Mouse (Mus musculus): Measurements from ENCODE around the gene Ccdc28b. TPM values are rescaled to one million over a fixed set of nuclear protein-coding genes. Genes with fewer than 3 reads are reported as not detected.

The Ccdc28b gene
- polyA plus RNA-seq, 1 experiment from 2014 or later = 41.4 TPM

GRCm38 (mm10) chr4:129630944-129631343, 7.2 kb upstream of the Ccdc28b start:
- Histone ChIP-seq H3K36me3 (ENCODE audit: control insufficient read depth, insufficient read depth, low read length) (peaks cover 71% of the 10 kb centered on the region), H3K4me1 (ENCODE audit: control insufficient read depth, insufficient read depth, low read length) (no peaks in the 10 kb centered on the region), H3K4me3 (ENCODE audit: low read depth, low read length) (no peak overlapping the region), H3K4me2 (no peak overlapping the region), H3K9ac (ENCODE audit: low read depth, low read length) (no peak overlapping the region), H3K27me3 (ENCODE audit: control insufficient read depth, insufficient read depth, low read length) (no peaks in the 10 kb centered on the region), H3K27ac (ENCODE audit: low read depth, low read length) (no peak overlapping the region), H3K9me3 (replicated peaks; ENCODE audit: control insufficient read depth, low read length) (no peaks in the 10 kb centered on the region)
- ATAC-seq (replicated peaks; ENCODE audit: insufficient number of reproducible peaks, low FRiP score, low TSS enrichment) = no peak
- WGBS (ENCODE audit: insufficient replicate concordance) = 88% methylated on average over 4 of the region's 4 CpGs

DNA sequence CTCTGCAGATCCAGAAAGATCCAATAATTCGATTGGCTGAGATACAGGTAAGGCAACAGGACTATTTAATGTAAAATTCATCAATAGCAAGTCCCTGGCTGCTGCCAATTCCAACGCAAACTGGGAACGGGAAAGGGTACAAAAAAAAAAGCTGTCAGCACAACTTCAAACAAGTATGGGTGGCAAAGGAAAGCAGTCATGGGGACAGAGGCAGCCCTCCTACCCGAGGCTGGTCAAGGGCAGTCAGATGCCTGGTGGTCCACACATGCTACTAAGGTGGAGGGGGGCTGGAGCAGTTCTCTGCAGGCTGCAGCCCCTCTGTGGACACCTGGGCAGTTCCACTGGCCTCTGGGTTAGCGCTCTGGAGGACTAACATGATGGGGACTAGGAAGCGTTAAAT, 2.3 kb upstream of the Ccdc28b start:
- H3K27ac ChIP-seq (ENCODE audit: low read depth, low read length) = no peak overlapping the region
- peaks cover 22% of the 10 kb centered on the region for H3K4me1 ChIP-seq (ENCODE audit: control insufficient read depth, insufficient read depth, low read length)
- H3K9me3 ChIP-seq (replicated peaks; ENCODE audit: control insufficient read depth, low read length) = no peaks in the 10 kb centered on the region
- no peak overlapping the region for H3K4me3 ChIP-seq (ENCODE audit: low read depth, low read length)
- no peak overlapping the region for H3K9ac ChIP-seq (ENCODE audit: low read depth, low read length)
- ATAC-seq (replicated peaks; ENCODE audit: insufficient number of reproducible peaks, low FRiP score, low TSS enrichment) = no peak
- H3K36me3 ChIP-seq (ENCODE audit: control insufficient read depth, insufficient read depth, low read length) = peaks cover 34% of the 10 kb centered on the region
- H3K4me2 ChIP-seq = no peak overlapping the region
- 72% methylated on average over 6 of the region's 6 CpGs for WGBS (ENCODE audit: insufficient replicate concordance)
- H3K27me3 ChIP-seq (ENCODE audit: control insufficient read depth, insufficient read depth, low read length) = no peaks in the 10 kb centered on the region

GRCm38 (mm10) chr4:129625496-129625895, 1.7 kb upstream of the Ccdc28b start:
- peaks cover 22% of the 10 kb centered on the region for H3K4me1 ChIP-seq (ENCODE audit: control insufficient read depth, insufficient read depth, low read length)
- H3K9ac ChIP-seq (ENCODE audit: low read depth, low read length) = no peak overlapping the region; the same call in 1 of the 2 replicates
- H3K27me3 ChIP-seq (ENCODE audit: control insufficient read depth, insufficient read depth, low read length) = no peaks in the 10 kb centered on the region
- 43% methylated on average over 4 of the region's 4 CpGs for WGBS (ENCODE audit: insufficient replicate concordance)
- H3K27ac ChIP-seq (ENCODE audit: low read depth, low read length) = no peak overlapping the region
- peaks cover 29% of the 10 kb centered on the region for H3K36me3 ChIP-seq (ENCODE audit: control insufficient read depth, insufficient read depth, low read length)
- no peak overlapping the region for H3K4me3 ChIP-seq (ENCODE audit: low read depth, low read length)
- no peaks in the 10 kb centered on the region for H3K9me3 ChIP-seq (replicated peaks; ENCODE audit: control insufficient read depth, low read length)
- ATAC-seq (replicated peaks; ENCODE audit: insufficient number of reproducible peaks, low FRiP score, low TSS enrichment) = no peak
- H3K4me2 ChIP-seq = peak overlapping the region; percentile 84

DNA sequence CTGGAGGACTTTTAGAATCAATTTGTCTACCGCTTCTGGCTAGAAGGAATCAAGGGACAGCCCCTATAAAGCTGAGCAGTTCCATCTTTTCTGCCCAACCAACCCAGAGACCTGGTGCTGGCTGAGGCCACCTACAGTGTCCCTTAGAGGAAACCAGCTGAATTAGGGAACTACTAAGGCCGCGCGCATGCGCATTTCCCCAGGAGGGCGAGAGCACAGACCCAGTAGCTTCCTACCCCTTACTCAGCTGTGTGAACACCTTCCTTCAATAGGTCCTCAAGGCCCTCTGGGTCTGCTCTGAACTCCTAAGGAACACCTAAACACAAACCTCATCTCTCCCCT, 1.3 kb upstream of the Ccdc28b start:
- Histone ChIP-seq H3K27ac (ENCODE audit: low read depth, low read length) (peak overlapping the region; percentile 78), H3K9ac (ENCODE audit: low read depth, low read length) (peak overlapping the region; percentile 54), H3K4me2 (peak overlapping the region; percentile 84), H3K27me3 (ENCODE audit: control insufficient read depth, insufficient read depth, low read length) (no peaks in the 10 kb centered on the region), H3K4me3 (ENCODE audit: low read depth, low read length) (peak overlapping the region; percentile 69), H3K9me3 (replicated peaks; ENCODE audit: control insufficient read depth, low read length) (no peaks in the 10 kb centered on the region), H3K4me1 (ENCODE audit: control insufficient read depth, insufficient read depth, low read length) (peaks cover 22% of the 10 kb centered on the region), H3K36me3 (ENCODE audit: control insufficient read depth, insufficient read depth, low read length) (peaks cover 24% of the 10 kb centered on the region)
- under 1% methylated on average over 6 of the region's 6 CpGs for WGBS (ENCODE audit: insufficient replicate concordance)
- ATAC-seq (replicated peaks; ENCODE audit: insufficient number of reproducible peaks, low FRiP score, low TSS enrichment) = no peak

GRCm38 (mm10) chr4:129624281-129625028, 708 bp upstream of the Ccdc28b start:
- Histone ChIP-seq H3K36me3 (ENCODE audit: control insufficient read depth, insufficient read depth, low read length) (peaks cover 18% of the 10 kb centered on the region), H3K9ac (ENCODE audit: low read depth, low read length) (peak overlapping the region; percentile 82; the same call in 1 of the 2 replicates), H3K4me2 (peak overlapping the region; percentile 84), H3K9me3 (replicated peaks; ENCODE audit: control insufficient read depth, low read length) (no peaks in the 10 kb centered on the region), H3K27me3 (ENCODE audit: control insufficient read depth, insufficient read depth, low read length) (no peaks in the 10 kb centered on the region), H3K27ac (ENCODE audit: low read depth, low read length) (peak overlapping the region; percentile 78), H3K4me3 (ENCODE audit: low read depth, low read length) (peak overlapping the region; percentile 69), H3K4me1 (ENCODE audit: control insufficient read depth, insufficient read depth, low read length) (peaks cover 22% of the 10 kb centered on the region)
- peak; percentile 86 for ATAC-seq (replicated peaks; ENCODE audit: insufficient number of reproducible peaks, low FRiP score, low TSS enrichment)
- 1% methylated on average over 18 of the region's 18 CpGs for WGBS (ENCODE audit: insufficient replicate concordance)

DNA sequence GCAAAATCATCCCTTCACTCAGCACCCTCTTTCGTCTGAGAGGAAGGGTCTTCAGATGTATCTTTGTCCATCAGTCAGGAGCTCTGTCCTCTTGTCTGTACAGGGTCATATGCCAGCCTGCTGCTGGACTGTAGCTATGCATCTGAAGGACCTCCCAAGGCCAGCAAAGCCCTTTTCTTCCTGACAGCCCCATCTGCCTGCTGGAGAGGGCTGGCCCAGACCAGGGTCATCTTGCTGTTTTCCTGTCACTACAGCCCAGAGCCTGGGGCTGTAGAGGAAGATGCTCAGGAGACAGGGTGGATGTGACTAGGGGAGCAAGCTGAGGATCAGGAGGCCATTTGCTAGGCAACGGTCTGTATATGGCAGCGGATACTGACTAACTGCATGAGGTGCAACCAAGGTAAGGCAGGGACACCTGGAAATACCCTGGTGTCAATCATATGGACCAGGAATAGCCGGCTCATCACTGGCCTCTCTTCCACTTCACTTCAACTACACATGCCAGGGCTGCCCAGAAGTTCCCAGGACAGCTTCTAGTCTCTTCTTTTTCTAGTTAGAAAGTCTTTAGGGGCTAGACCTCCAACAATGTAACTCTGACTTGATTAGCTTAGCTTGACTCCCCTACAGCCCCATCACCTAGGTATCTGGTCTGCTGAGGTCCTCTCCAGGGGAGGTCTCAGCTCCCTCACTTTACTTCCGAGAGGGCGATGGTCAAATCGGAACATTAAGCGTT, 778 bp downstream of the Ccdc28b start:
- Histone ChIP-seq H3K4me1 (ENCODE audit: control insufficient read depth, insufficient read depth, low read length) (peaks cover 27% of the 10 kb centered on the region), H3K9me3 (replicated peaks; ENCODE audit: control insufficient read depth, low read length) (no peaks in the 10 kb centered on the region), H3K27me3 (ENCODE audit: control insufficient read depth, insufficient read depth, low read length) (no peaks in the 10 kb centered on the region), H3K27ac (ENCODE audit: low read depth, low read length) (peak overlapping the region; percentile 78; the same call in 1 of the 2 replicates), H3K9ac (ENCODE audit: low read depth, low read length) (peak overlapping the region; percentile 82), H3K4me2 (peak overlapping the region; percentile 84), H3K4me3 (ENCODE audit: low read depth, low read length) (peak overlapping the region; percentile 69), H3K36me3 (ENCODE audit: control insufficient read depth, insufficient read depth, low read length) (peaks cover 6% of the 10 kb centered on the region)
- 16% methylated on average over 8 of the region's 8 CpGs for WGBS (ENCODE audit: insufficient replicate concordance)
- ATAC-seq (replicated peaks; ENCODE audit: insufficient number of reproducible peaks, low FRiP score, low TSS enrichment) = no peak

- no peak for ATAC-seq (replicated peaks; ENCODE audit: insufficient number of reproducible peaks, low FRiP score, low TSS enrichment)
- peaks cover 29% of the 10 kb centered on the region for H3K4me1 ChIP-seq (ENCODE audit: control insufficient read depth, insufficient read depth, low read length)
- peak overlapping the region; percentile 84 for H3K4me2 ChIP-seq
- no peak overlapping the region; the same call in 1 of the 2 replicates for H3K9ac ChIP-seq (ENCODE audit: low read depth, low read length)
- H3K27me3 ChIP-seq (ENCODE audit: control insufficient read depth, insufficient read depth, low read length) = no peaks in the 10 kb centered on the region
- H3K9me3 ChIP-seq (replicated peaks; ENCODE audit: control insufficient read depth, low read length) = no peaks in the 10 kb centered on the region
- no peak overlapping the region for H3K27ac ChIP-seq (ENCODE audit: low read depth, low read length)
- peak overlapping the region; percentile 69; the same call in 1 of the 2 replicates for H3K4me3 ChIP-seq (ENCODE audit: low read depth, low read length)
- peaks cover 3% of the 10 kb centered on the region for H3K36me3 ChIP-seq (ENCODE audit: control insufficient read depth, insufficient read depth, low read length)
- WGBS (ENCODE audit: insufficient replicate concordance) = 63% methylated on average over 11 of the region's 11 CpGs
These were observed 1.5 kb downstream of the Ccdc28b start for GRCm38 (mm10) chr4:129622120-129622802.

GRCm38 (mm10) chr4:129621283-129621841, 2.4 kb downstream of the Ccdc28b start:
- Histone ChIP-seq H3K27me3 (ENCODE audit: control insufficient read depth, insufficient read depth, low read length) (no peaks in the 10 kb centered on the region), H3K9ac (ENCODE audit: low read depth, low read length) (no peak overlapping the region), H3K4me2 (no peak overlapping the region), H3K4me3 (ENCODE audit: low read depth, low read length) (no peak overlapping the region), H3K9me3 (replicated peaks; ENCODE audit: control insufficient read depth, low read length) (no peaks in the 10 kb centered on the region), H3K27ac (ENCODE audit: low read depth, low read length) (no peak overlapping the region), H3K36me3 (ENCODE audit: control insufficient read depth, insufficient read depth, low read length) (no peaks in the 10 kb centered on the region), H3K4me1 (ENCODE audit: control insufficient read depth, insufficient read depth, low read length) (peaks cover 29% of the 10 kb centered on the region)
- WGBS (ENCODE audit: insufficient replicate concordance) = 68% methylated on average over 8 of the region's 8 CpGs
- ATAC-seq (replicated peaks; ENCODE audit: insufficient number of reproducible peaks, low FRiP score, low TSS enrichment) = no peak

Measured in heart, embryonic 11.5 days (tissue).